Mouse (Mus musculus): ENCODE results near the gene Sectm1a. TPM values are rescaled to one million over a fixed set of nuclear protein-coding genes. Genes with fewer than 3 reads are reported as not detected.
"Not testable (repeated sequence)": the region's sequence is repeated elsewhere in the genome, so short reads cannot be mapped to it uniquely, and the experiment has no call there.

Gene Sectm1a
- total RNA-seq (2021): under 1 TPM in 1 of 2 experiments, not detected in 1; 0.14 TPM
- long read RNA-seq, experiment 1: 0 reads
- long read RNA-seq, experiment 2: 0 reads

DNA sequence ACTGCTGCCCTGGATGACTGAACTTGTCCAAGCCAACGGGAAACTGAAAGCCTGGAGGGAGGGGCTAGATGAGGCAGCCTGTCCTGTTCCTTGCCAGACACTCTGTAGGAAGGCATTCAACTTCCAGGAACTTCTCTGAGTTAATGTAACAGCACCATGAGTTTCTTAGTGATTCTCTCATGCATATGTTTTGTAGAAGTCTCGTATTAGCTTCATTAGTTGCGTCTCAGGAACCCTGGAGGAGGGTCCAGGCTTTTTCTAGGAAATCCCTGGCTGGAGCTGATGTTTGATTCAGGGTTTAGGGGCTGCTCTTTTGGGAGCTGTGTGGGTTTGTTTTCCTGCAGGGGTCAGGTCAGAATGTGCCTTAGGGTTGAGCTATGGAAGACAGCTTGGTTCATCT, at the start of gene Sectm1a:
Gene Sectm1a, minus strand, starts transcription at position 101 of the 400 bp plus-strand sequence.
- DNase-seq: no peak

- DNase-seq: no peak
Observed at GRCm38 (mm10) chr11:121129616-121130015, 48.6 kb upstream of the Sectm1a start.

DNA sequence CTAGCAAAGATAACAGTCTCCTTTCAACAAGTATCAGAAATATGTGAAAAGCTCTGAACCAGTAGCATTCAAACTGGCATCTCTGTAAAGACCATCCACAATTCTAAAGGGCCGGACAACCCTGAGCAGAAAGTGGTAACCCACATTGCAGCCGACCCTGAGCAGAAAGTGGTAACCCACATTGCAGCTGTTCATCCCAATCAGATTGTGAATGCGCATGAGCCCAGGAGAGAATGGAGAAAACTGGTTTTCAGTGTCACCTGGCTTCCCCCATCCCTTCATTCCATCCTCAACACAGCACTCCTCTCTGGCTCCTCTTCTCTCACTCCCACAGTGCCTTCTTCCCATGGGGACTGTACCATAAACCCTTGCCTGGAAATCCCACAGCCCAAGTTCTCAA, 46.4 kb upstream of the Sectm1a start:
- DNase-seq: no peak

DNA sequence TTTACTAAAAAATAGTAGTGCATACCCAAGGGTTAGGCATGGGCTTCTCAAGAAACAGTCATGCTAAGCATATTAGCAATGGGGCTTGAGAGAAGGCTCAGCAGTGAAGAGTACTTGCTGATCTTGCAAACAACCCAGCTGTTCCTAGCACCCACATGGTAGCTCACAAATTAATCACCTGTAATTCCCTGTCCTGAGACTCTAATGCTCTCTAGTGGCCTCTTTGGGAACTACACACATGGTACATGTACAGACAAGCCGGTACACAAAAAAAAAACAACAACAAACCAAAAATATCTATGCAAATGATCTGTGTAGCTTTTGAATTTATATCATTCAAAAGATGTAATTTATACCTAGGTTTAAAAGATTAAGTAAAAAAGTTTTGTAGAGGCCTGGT, 45.4 kb upstream of the Sectm1a start:
- DNase-seq: no peak

DNA sequence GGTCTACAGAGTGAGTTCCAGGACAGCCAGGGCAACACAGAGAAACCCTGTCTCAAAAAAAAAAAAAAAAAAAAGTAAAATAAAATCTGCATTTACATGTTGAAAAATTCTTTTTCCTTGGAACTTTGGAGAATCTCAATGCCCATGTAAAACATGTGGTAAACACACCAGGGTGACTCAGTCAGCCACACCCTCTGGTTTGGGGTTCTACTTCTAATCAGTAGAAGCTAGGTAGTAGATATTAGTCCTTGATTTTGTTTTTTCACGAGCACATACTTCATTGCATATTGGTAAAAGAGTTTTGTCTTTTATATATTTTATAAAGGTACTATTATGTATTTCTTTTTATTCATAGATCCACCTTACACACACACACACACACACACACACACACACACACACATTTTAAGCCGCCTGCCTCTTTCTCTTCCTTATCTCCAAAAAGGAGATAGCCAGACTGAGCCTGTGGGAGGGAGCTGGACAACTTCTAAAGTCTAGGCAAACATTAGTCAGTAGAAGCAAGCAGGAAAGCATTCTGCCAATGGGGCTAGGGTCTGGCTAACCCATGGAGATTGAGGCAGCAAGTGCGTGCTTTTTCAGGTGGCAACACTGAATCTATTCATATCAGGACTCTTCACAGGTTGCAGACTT, 44.6 kb upstream of the Sectm1a start:
- no peak for DNase-seq

DNA sequence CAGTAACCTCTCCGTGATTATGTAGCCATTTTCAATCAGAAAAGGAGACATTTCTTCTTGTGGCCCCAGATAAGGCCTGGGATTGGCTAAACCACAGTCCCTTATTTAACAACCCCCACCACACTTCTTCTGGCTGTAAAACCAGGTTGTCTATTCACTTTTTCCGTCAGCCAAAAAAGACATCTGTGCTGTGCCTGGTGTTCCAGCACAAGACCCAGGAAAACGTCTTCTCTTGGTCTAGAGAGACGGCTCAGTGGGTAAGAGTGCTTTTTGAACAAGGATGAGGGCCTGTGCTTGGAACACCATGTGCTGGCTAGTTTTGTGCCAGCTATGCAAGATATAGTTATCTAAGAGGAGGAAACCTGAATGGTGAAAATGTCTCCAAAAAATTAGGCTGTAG, 42.4 kb upstream of the Sectm1a start:
- DNase-seq: no peak

DNA sequence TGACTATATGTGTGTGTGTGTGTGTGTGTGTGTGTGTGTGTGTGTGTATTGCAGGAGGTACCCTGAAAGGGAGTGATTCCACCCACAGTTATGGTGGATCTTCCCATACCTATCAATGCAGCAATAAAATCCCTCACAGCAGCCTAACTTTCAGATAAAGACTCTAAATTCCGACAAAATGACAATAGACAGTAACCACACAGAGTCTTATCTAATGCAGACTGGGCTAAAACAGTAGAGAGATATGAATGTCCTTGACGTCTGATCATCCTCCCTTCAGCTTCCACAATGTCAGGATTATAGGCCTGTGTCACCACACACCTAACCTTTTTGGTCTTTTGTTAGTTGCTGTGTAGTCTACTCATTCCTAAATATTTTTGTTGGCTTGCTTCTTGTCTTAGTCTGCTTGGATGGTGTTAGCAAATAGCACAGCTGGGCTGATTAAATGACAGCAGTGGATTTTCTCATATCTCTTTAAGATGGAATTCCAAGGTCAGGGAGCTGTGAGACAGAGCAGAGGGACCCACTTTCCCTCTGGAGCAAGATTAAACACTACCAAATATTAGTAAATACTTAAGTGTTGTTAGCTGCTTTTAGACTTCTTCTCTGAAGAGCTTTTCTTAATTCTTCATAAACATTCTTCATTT, 41.1 kb upstream of the Sectm1a start:
- no peak for DNase-seq

GRCm38 (mm10) chr11:121121151-121121550, 40.1 kb upstream of the Sectm1a start:
- no peak for DNase-seq

- DNase-seq: no peak
Observed at GRCm38 (mm10) chr11:121118577-121118976, 37.6 kb upstream of the Sectm1a start, which contains the start of gene Tex19.2. Tex19.2 (minus strand) TSS chr11:121118677.

- no peak for DNase-seq
Observed at GRCm38 (mm10) chr11:121118106-121118505, 37.1 kb upstream of the Sectm1a start.

DNA sequence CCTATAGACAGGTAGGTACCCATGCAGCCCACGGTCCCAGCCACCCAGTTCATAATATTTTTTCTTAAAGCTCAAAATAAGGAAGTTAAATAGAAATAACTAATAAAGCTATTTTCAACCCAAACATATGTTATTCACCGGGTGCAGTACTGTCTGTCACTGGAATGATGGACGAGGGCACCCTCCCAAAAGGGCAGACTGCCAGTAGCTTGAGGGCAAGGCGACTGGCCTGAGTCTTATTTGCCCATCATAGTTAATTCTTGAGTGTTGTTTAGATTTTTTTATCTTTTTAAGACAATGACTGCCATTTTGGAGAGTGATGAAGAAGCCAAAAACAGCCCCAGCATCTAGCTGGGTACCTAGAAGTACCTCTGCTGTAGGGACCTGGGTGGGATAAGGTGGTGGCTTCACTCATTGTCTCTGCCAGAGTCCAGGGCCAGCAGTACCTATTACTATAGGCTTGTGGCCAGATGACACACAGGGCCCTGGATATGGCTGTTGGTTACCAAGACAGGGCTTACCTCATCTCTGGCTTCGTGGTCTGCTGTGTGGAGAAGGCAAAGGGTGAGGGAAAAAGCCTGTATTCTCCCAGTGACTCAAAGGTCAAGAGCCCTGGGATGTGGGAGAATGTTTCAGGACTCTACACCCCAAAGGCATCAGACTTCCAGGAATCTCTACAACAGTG, 31.2 kb upstream of the Sectm1a start:
- DNase-seq: no peak

- no peak for DNase-seq
Observed at GRCm38 (mm10) chr11:121111601-121112000, 30.6 kb upstream of the Sectm1a start.

DNA sequence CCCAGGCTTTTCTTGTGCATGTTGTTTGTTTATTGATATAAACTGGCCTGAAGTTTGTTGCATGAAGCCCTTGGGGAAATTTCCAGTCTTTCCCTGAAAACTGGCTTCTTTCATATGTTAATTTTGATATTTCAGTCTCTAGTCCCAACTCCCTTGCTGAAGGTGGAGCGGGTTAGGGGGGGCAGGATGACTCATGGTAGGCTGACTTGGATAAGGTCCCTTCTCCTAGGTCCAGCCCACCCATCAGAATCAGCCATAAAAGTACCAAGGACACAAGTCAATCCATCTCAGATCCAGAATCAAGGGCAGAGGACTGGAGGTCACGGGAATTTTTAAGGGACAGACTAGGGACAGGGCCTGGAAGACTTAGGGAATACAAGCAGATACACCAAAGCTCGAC, 30.0 kb upstream of the Sectm1a start:
- DNase-seq: no peak

DNA sequence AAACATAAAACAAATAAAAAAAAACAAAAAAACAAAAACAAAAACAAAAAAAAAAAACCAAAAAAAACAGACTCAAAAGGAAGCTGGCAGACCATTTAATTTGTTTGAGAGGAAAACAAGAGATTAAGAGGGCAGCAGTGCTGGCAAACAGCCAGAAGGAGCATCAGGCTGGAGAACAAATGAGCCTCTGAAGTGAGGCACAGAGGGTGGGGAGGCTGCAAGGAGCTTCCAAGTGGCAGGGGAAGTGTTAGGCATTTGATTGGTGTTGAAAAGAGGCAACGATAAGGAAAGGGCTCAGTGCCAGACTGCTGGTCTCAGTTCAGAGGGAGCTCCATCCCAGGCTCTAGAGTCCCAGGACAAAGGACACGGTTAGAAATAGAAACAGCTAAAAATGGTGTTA, 29.0 kb upstream of the Sectm1a start:
- DNase-seq: no peak

DNA sequence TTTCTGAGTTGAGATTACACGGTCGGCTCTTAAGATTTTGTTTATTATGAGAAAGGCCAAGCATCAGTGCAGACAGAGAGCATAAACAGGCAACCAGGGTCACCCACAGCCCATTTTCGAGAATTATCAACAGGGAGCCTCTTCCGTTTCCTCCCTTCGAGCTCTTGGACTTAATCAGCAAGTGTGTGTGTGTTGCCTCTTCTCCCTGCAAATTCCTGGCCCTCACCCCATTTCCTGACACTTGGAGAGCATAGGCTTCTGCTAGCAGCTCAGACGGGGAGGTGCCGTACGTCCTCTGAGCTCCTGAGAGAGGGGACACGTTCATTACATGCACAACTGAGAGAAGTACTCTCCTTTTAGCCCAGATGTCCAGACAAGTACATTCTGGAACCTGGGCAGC, 27.0 kb upstream of the Sectm1a start:
- no peak for DNase-seq

DNA sequence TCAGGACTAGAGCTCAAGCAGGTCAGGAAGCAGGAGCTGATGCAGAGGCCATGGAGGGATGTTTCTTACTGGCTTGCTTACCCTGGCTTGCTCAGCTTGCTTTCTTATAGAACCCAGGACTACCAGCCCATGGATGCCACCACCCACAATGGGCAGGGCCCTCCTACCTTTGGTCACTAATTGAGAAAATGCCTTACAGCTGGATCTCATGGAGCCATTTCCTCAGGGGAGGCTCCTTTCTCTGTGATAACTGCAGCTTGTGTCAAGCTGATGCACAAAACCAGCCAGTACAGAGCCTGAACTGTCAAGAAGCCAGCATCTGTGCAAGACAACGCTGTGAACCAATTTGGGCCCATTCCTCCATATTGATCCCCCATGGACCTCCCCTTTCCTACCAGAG, 26.2 kb upstream of the Sectm1a start:
- DNase-seq: not testable (repeated sequence)

GRCm38 (mm10) chr11:121101124-121101805, 20.2 kb upstream of the Sectm1a start:
- DNase-seq: no peak

DNA sequence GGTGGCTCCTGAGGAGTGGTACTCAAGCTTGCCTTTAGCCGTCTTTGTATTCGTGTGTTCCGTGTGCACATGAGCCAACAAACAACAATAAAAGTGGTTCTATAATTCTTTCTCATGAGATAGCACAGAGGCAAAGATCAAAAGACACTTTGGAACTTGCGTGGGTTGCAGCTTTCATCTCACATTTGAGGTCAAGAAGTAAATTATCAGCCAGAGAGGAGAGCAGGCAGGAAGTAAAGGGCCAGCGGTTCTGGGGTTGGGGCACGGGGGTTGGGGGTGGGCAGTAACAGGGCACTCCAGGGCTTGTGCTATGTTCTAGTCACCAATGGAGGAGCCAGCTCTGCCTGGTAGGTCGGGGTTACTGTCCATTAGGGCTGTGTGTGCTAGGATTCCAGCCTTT, 19.7 kb upstream of the Sectm1a start:
- DNase-seq: no peak

DNA sequence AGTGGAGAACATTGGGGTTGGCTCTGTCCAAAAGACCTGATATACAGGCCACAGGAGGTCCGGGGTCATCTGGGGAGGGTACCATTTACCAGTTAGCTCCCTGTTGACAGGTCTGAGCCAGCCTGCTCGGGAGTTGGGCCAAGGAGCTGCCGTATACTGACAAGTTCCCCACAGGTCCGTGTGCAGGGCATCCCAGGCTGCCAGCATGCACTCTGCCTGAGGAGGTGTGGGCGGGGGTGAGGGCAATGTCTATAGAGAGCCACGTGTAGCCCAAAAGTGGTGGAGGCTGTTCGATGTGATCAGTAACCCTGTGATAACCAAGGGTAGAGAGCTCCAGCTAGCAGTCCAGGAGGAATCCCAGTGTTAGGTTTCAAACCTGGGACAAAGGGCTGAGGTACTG, 18.7 kb upstream of the Sectm1a start:
- no peak for DNase-seq

- DNase-seq: no peak
Observed at GRCm38 (mm10) chr11:121092606-121093585, 11.9 kb upstream of the Sectm1a start.

DNA sequence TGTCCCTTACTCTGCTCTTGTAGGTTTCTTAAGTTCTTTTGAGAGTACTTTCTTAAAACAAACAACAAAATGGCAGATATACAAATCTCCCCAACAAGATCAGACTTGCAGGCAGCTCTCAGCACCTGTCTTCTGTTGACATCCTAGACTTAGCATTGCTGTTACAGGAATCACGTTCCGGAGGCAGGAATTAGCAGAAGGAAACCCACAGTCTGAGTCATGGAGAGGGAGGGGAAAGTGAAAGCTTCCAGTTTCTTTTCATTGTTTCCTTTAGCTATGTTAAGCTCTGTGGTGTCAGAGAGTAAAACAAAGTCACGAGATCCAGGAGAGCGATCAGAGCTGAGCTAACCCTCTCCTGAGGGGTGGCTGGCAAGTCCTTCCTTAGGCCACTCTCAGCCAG, 9.9 kb upstream of the Sectm1a start:
- no peak for DNase-seq

Measured in gastrocnemius, postnatal 10 days (tissue).